Mouse (Mus musculus) 416B (cell line): ENCODE data around the gene Ascl2.

ENCODE experiments used
- DNase-seq: peaks from one replicate; pipeline ENCODE4 v3.0.0; 2011; ENCODE audit warnings: low read depth

Ascl2 gene

GRCm38 (mm10) chr7:142917659-142918058, 51.4 kb downstream of the Ascl2 start:
- DNase-seq: no peak
